Mouse (Mus musculus): ENCODE measurements around the gene Akap2.

Gene Akap2

GRCm38 (mm10) chr4:57913021-57913420 is 195.6 kb downstream of the Akap2 start:
- no peak for DNase-seq (ENCODE audit: low spot score)

DNA sequence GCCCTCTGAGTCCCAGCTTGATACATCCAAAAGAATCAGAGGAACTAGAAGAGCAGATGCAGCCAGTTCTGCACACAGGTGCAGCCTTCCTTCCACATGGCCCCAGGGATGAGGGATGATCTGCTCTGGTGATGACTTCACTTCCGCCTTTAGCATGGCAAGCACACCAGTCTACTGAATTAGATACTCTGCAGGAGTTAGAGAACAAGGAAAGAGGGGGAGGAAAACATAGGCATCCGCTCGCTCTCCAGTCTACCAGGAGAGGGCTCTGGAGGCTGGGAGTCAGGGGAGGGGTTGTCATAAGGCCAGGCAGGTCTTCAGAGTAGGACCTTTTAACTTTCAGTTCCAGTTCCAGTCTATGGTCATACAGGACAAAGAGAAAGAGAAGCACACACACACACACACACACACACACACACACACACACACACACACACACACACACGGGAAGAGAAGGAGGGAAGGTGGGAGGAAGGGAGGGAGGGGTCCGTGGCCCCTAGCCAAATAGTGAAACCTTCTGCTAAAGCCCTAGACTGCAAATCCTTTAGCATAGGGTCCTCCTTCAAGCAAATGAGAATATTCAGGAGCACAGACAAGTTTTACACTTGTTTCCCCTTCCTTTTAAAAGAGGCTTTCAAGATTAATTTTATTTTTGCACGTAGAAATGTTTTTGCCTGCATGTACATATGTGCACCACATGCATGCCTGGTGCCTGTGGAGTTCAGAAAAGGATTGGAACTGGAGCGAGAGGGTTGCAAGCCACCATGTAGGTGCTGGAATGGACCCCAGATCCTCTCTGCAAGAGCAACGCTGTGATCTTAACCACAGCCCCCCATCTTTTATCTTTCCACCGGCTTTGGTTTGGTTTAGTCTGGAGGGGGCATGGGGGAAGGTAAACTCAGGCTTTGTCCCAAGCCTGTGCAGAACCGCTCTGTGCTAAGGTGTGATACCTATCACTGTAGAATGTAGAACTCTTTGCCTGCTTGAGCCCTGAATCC is 197.0 kb downstream of the Akap2 start:
- no peak for DNase-seq (ENCODE audit: low spot score)

GRCm38 (mm10) chr4:57915216-57915965 is 197.9 kb downstream of the Akap2 start:
- DNase-seq (ENCODE audit: low spot score), result no peak

GRCm38 (mm10) chr4:57916201-57916661 is 198.8 kb downstream of the Akap2 start, which contains the start of gene D630039A03Rik:
Gene D630039A03Rik (minus strand): TSS chr4:57916297.
- no peak for DNase-seq (ENCODE audit: low spot score)

GRCm38 (mm10) chr4:57916711-57917110 is 199.3 kb downstream of the Akap2 start:
- DNase-seq (ENCODE audit: low spot score), result no peak

DNA sequence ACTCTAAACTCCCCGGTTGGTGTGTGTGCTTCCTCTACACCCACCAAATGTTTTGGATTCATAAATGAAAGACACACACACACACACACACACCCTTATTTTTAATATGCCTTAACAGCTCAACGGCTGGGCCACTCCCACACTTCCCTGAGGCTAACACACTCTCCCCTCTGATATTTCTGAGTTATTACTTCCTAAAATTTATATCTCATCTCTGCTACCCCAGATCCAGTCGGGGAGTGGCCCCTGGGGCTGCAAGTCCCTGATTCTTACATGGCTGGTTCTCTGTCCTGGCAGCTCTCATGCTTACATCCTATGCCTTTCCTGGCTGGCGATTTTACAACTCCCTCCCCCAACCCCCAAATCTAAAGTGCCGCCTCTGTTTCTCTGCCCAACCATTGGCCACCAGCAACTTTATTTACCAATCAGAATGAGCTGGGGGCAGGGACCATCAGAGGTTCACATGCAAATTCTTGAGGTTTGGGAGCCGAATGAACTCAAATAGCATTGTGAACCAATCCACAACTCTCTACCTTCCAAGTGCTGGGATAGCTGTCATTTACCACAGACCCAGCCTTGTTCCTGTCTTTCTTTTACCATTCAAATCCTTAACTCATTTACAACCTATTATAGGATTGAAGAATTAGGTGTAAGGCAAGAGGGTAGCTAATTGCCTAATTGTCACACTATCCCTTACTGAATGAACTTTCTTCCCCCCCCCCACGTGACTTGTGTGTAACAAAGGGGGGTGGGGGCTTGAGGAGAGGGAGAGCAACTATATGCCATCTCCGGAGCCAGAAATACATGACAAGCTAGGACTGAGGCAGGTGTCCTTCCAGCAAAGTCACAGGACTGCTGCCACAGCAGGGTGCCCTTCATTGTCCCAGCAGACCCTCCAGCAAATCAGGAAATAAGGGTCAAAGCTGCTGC is 202.3 kb downstream of the Akap2 start:
- DNase-seq (ENCODE audit: low spot score), result no peak

DNA sequence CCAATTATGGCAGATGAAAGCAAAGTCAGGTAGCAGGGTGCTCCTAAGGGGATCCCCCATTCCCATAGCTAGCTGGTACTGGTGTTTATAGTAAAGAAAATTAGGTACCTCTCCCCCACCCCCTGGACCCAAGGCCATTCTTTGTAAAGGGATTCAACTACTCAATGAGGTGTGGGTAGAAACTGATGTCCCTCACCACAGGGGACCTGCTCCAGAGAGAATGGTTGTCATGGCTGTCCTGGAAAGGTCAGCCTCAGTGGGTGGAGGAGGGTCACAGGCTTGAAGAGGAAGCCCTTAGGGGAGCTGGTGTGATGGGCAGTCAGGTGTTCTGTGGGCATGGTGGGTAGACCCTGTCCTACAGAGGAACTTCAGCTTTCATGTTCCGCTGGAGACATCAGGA is 203.1 kb downstream of the Akap2 start:
- no peak for DNase-seq (ENCODE audit: low spot score)

GRCm38 (mm10) chr4:57922171-57922570 is 204.7 kb downstream of the Akap2 start:
- DNase-seq (ENCODE audit: low spot score), result no peak

- DNase-seq (ENCODE audit: low spot score), result no peak
Observed at GRCm38 (mm10) chr4:57924556-57925071, 207.2 kb downstream of the Akap2 start.

DNA sequence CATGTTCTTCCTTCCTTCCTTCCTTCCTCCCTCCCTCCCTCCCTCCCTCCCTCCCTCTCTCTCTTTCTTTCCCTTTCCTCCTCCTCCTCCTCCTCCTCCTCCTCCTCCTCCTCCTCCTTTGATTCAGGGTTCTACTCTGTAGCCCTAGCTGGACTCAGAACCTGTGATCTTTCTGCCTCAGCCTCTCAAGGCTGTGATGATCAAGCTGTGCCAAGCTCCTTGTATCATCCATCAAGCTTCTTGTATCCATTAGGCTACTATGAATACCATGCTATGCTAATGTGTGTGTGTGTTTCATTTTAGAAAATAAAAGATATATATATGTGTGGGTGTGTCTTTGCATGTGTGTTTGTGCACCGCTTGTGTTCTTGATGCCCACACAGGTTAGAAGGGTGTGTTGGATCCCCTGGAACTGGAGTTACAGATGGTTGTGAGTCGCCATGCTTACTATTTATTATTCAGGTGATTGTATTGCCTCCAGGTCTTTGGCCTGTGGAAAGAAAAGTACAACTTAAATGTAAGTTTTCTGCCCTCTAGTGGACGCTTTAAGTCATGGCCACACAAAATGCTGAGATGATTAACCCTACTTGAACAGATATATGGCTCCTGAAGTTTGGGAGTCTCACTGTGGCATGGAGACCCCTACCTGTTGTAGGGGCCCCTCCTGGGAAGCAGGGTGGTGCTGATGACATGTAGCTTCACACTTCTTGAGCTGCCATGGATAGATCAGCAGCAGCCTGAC is 210.2 kb downstream of the Akap2 start:
- DNase-seq (ENCODE audit: low spot score), result no peak

GRCm38 (mm10) chr4:57930559-57931170 is 213.2 kb downstream of the Akap2 start:
- DNase-seq (ENCODE audit: low spot score), result no peak

GRCm38 (mm10) chr4:57934181-57934580 is 216.7 kb downstream of the Akap2 start:
- no peak for DNase-seq (ENCODE audit: low spot score)

DNA sequence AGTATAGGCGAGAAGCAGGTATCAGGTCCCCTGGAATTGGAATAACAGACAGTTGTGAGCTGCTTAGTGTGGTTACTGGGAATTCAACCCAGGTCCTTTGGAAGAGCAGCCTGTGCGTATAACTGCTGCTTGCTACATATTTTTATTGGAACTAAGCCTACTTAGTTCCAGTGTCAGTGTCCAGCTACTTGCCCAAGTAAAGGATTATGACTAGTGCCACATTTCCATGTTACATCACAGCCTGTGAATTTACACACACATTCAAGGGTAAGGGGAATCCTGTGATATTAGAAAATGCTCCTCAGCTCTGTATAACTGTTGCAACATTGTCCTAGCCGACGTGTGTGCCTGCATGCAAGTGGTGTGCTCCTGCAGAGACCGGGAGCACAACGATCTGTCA is 219.8 kb downstream of the Akap2 start:
- no peak for DNase-seq (ENCODE audit: low spot score)

GRCm38 (mm10) chr4:57940631-57941030 is 223.2 kb downstream of the Akap2 start:
- no peak for DNase-seq (ENCODE audit: low spot score)

DNA sequence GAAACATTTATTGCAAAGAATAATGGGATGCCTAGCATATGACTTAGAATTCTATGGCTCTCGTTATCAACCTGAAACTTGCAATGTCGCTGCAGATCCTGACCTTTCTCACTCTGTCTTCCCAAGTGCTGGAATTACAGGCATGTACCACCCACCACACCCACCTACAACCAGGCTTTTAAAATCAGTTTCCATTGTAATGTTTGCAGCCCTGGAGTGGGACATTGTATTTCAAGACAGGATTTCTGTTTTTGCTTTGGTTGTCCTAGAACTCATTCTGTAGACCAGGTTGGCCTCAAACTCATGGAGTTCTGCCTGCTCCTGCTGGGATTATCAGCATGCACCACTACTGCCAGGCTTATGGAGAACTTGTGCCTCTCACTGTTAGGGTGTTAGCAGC is 225.4 kb downstream of the Akap2 start:
- DNase-seq (ENCODE audit: low spot score), result no peak

All from left cerebral cortex, adult 11 months (tissue).